Mouse (Mus musculus) intestine, embryonic 14.5 days (tissue): ENCODE results near the gene Prep. TPM values are rescaled to one million over a fixed set of nuclear protein-coding genes. Genes with fewer than 3 reads are reported as not detected.
A peak's percentile ranks its signal among the peaks of the same experiment; 100 is the strongest.

Experiments
- ATAC-seq: fragments of 200-750 bp; cut with Nextera tagmentation; replicated peaks from 2 replicates; pipeline ENCODE4 v1.8.0; 2017; ENCODE audit warnings: low read depth, moderate number of reproducible peaks, moderate TSS enrichment, moderate library complexity; ENCODE audit not compliant: low FRiP score, low TSS enrichment
- DNase-seq: peaks from one replicate; pipeline ENCODE4 v3.0.0-alpha.2; 2018; ENCODE audit warnings: low spot score
- H3K27ac ChIP-seq: fragments of 300-500 bp; sonication (generic); 2 replicates; pipeline ENCODE4 v1.5.1; 2014; ENCODE audit warnings: low read depth, mild to moderate bottlenecking, control low read depth
- H3K27me3 ChIP-seq: fragments of 300-500 bp; sonication (generic); replicated peaks from 2 replicates; pipeline ENCODE4 v1.6.1; 2014; ENCODE audit warnings: low read length, control low read depth; ENCODE audit not compliant: control insufficient read depth, insufficient read depth
- H3K36me3 ChIP-seq: fragments of 300-500 bp; sonication (generic); 2 replicates; pipeline ENCODE4 v1.6.1; 2014; ENCODE audit warnings: low read length, control low read depth; ENCODE audit not compliant: control insufficient read depth, insufficient read depth
- H3K4me1 ChIP-seq: fragments of 300-500 bp; sonication (generic); replicated peaks from 2 replicates; pipeline ENCODE4 v1.6.1; 2014; ENCODE audit warnings: low read length, control low read depth, mixed read lengths; ENCODE audit not compliant: control insufficient read depth, insufficient read depth
- H3K4me2 ChIP-seq: fragments of 300-500 bp; sonication (generic); 2 replicates; pipeline ENCODE4 v1.6.1; 2014; ENCODE audit warnings: low read length
- H3K4me3 ChIP-seq: fragments of 300-500 bp; sonication (generic); 2 replicates; pipeline ENCODE4 v1.5.1; 2014; ENCODE audit warnings: low read depth, low read length, control low read depth, mixed read lengths
- H3K9ac ChIP-seq: fragments of 300-500 bp; sonication (generic); 2 replicates; pipeline ENCODE4 v1.6.1; 2014; ENCODE audit warnings: mild to moderate bottlenecking, low read length
- H3K9me3 ChIP-seq: fragments of 300-500 bp; sonication (generic); 2 replicates; pipeline ENCODE4 v1.6.1; 2016; ENCODE audit warnings: low read length, control low read depth; ENCODE audit not compliant: control insufficient read depth
- WGBS: fragments of 180-500 bp; shearing (Covaris S2); extraction: QIAGEN DNeasy Blood & Tissue Kit; methylation state at CpG from one replicate; pipeline ENCODE4 v1.1.7; 2014; 5-methylcytosine and 5-hydroxymethylcytosine counted together
- polyA plus RNA-seq: library from polyadenylated mRNA; unstranded; fragments of >200 nt; fragmentation: Nextera tagmentation; extraction: Ambion mirVana; gene quantifications from 2 replicates; pipeline ENCODE4 v1.2.1, GENCODE M21; 2014

Gene Prep
- polyA plus RNA-seq, 1 experiment from 2014 or later, result 25.0 TPM

- no peak overlapping the region for H3K27ac ChIP-seq
- no peak overlapping the region for H3K9ac ChIP-seq
- H3K4me1 ChIP-seq, result no peaks in the 10 kb centered on the region
- no peak for DNase-seq
- 0 out of 2 replicates have a peak, but pooled peaks cover 2% of the 10 kb centered on the region for H3K27me3 ChIP-seq
- H3K4me2 ChIP-seq, result 0 out of 2 replicates have a peak overlapping the region, but pooled peaks have one; percentile 9
- H3K9me3 ChIP-seq, result no peaks in the 10 kb centered on the region
- ATAC-seq, result no peak
- no peaks in the 10 kb centered on the region for H3K36me3 ChIP-seq
- WGBS, result 40% methylated on average over 11 of the region's 11 CpGs
- no peak overlapping the region for H3K4me3 ChIP-seq
Observed at GRCm38 (mm10) chr10:45048158-45048557, 18.8 kb upstream of the Prep start.

GRCm38 (mm10) chr10:45048622-45049021 lies 18.4 kb upstream of the Prep start:
- Histone ChIP-seq H3K36me3 (no peaks in the 10 kb centered on the region), H3K27me3 (0 out of 2 replicates have a peak, but pooled peaks cover 2% of the 10 kb centered on the region), H3K27ac (no peak overlapping the region), H3K4me1 (no peaks in the 10 kb centered on the region), H3K4me2 (no peak overlapping the region), H3K9ac (no peak overlapping the region), H3K4me3 (no peak overlapping the region), H3K9me3 (no peaks in the 10 kb centered on the region)
- ATAC-seq (no peak), DNase-seq (no peak)
- WGBS, result 47% methylated on average over 11 of the region's 11 CpGs

- Histone ChIP-seq H3K36me3 (no peaks in the 10 kb centered on the region), H3K9ac (no peak overlapping the region), H3K9me3 (no peaks in the 10 kb centered on the region), H3K4me2 (no peak overlapping the region), H3K4me3 (no peak overlapping the region), H3K27ac (no peak overlapping the region), H3K27me3 (0 out of 2 replicates have a peak, but pooled peaks cover 2% of the 10 kb centered on the region), H3K4me1 (no peaks in the 10 kb centered on the region)
- peak; percentile 91 for DNase-seq
- 58% methylated on average over 11 of the region's 11 CpGs for WGBS
- ATAC-seq, result peak; percentile 58; the same call in 1 of the 2 replicates
Observed at GRCm38 (mm10) chr10:45051125-45051744, 15.8 kb upstream of the Prep start.

- H3K4me1 ChIP-seq, result no peaks in the 10 kb centered on the region
- no peak overlapping the region for H3K4me3 ChIP-seq
- WGBS, result 79% methylated on average over 6 of the region's 6 CpGs
- no peaks in the 10 kb centered on the region for H3K27me3 ChIP-seq
- ATAC-seq, result no peak
- H3K9ac ChIP-seq, result no peak overlapping the region
- no peaks in the 10 kb centered on the region for H3K9me3 ChIP-seq
- no peaks in the 10 kb centered on the region for H3K36me3 ChIP-seq
- no peak for DNase-seq
- H3K4me2 ChIP-seq, result no peak overlapping the region
- no peak overlapping the region for H3K27ac ChIP-seq
Observed at GRCm38 (mm10) chr10:45058361-45058760, 8.6 kb upstream of the Prep start.

- H3K27ac ChIP-seq, result no peak overlapping the region
- DNase-seq, result no peak
- no peaks in the 10 kb centered on the region for H3K27me3 ChIP-seq
- 73% methylated on average over 1 of the region's 1 CpGs for WGBS
- no peaks in the 10 kb centered on the region for H3K4me1 ChIP-seq
- H3K9ac ChIP-seq, result no peak overlapping the region
- no peak overlapping the region for H3K4me3 ChIP-seq
- H3K36me3 ChIP-seq, result no peaks in the 10 kb centered on the region
- no peak overlapping the region for H3K4me2 ChIP-seq
- ATAC-seq, result no peak
- H3K9me3 ChIP-seq, result 0 out of 2 replicates have a peak, but pooled peaks cover 2% of the 10 kb centered on the region
Observed at GRCm38 (mm10) chr10:45060841-45061240, 6.2 kb upstream of the Prep start.

GRCm38 (mm10) chr10:45066131-45066930 lies 672 bp upstream of the Prep start:
- 12% methylated on average over 12 of the region's 12 CpGs for WGBS
- peak overlapping the region; percentile 97 for H3K4me3 ChIP-seq
- peaks cover 3% of the 10 kb centered on the region; the same call in 1 of the 2 replicates for H3K4me1 ChIP-seq
- H3K27ac ChIP-seq, result peak overlapping the region; percentile 85
- no peaks in the 10 kb centered on the region for H3K36me3 ChIP-seq
- DNase-seq (no peak), ATAC-seq (no peak)
- H3K27me3 ChIP-seq, result no peaks in the 10 kb centered on the region
- H3K9ac ChIP-seq, result peak overlapping the region; percentile 89
- H3K9me3 ChIP-seq, result 0 out of 2 replicates have a peak, but pooled peaks cover 2% of the 10 kb centered on the region
- peak overlapping the region; percentile 52 for H3K4me2 ChIP-seq

- Histone ChIP-seq H3K36me3 (peaks cover 6% of the 10 kb centered on the region), H3K4me3 (peak overlapping the region; percentile 97), H3K27ac (peak overlapping the region; percentile 85), H3K9ac (peak overlapping the region; percentile 89), H3K4me2 (peak overlapping the region; percentile 52), H3K27me3 (no peaks in the 10 kb centered on the region), H3K4me1 (peaks cover 3% of the 10 kb centered on the region; the same call in 1 of the 2 replicates), H3K9me3 (0 out of 2 replicates have a peak, but pooled peaks cover 2% of the 10 kb centered on the region)
- ATAC-seq (peak; percentile 56), DNase-seq (peak; percentile 82)
- WGBS, result under 1% methylated on average over 28 of the region's 28 CpGs
Observed at GRCm38 (mm10) chr10:45067436-45067925, 478 bp downstream of the Prep start.

- Histone ChIP-seq H3K9ac (no peak overlapping the region), H3K9me3 (no peaks in the 10 kb centered on the region), H3K27me3 (no peaks in the 10 kb centered on the region), H3K4me1 (peaks cover 3% of the 10 kb centered on the region; the same call in 1 of the 2 replicates), H3K27ac (no peak overlapping the region), H3K4me3 (no peak overlapping the region), H3K4me2 (no peak overlapping the region), H3K36me3 (peaks cover 25% of the 10 kb centered on the region)
- no peak for DNase-seq
- ATAC-seq, result no peak
- 70% methylated on average over 6 of the region's 6 CpGs for WGBS
Observed at GRCm38 (mm10) chr10:45069557-45069956, 2.6 kb downstream of the Prep start.
